Mouse (Mus musculus) lung, postnatal 10 days (tissue): ENCODE results near the gene Zbtb24.

ENCODE experiments used
- DNase-seq: peaks from one replicate; pipeline ENCODE4 v3.0.0; 2021

The Zbtb24 gene

GRCm38 (mm10) chr10:41470693-41471092 lies 20.5 kb downstream of the Zbtb24 start:
- DNase-seq: no peak

DNA sequence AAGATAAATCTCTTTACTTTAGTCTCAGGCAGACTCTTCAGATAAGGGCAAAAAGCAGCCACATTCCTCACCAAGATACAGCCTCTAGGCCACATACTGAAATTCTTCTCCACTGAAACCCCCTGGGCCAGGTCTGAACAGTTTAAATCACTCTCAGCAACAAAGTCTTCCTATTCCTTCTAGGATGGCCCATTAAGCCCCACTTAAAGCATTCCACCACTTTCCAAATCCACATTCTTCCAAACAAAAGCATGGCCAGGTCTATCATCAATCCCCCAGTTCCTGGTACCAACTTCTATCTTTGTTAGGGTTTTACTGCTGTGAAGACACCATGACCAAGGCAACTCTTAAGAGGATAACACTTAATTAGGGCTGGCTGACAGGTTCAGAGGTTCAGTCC lies 22.4 kb downstream of the Zbtb24 start:
- DNase-seq: no peak

DNA sequence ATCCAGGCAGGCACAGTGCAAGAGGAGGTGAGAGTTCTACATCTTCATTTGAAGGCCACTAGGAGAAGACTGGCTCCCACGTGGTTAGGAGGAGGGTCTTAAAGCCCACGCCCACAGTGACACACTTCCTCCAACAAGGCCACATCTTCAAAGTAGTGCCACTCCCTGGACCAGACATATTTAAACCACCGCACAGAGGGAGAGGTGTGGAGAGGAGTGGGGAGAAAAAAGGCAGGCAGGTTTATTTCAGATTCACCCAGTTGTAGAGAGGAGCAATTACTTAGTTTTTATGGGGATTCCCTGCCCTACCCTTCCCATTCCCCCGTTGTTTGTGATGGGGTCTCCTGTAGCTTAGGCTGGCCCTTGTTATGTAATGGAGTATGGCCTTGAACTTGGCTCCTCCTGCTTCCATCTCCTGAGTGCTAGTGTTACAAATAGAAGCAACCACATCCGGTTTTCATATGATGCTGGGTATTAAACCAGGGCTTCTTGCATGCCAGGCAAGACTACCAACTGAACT lies 22.8 kb downstream of the Zbtb24 start:
- no peak for DNase-seq

GRCm38 (mm10) chr10:41473782-41474468 lies 23.7 kb downstream of the Zbtb24 start:
- DNase-seq: peak; percentile 57

DNA sequence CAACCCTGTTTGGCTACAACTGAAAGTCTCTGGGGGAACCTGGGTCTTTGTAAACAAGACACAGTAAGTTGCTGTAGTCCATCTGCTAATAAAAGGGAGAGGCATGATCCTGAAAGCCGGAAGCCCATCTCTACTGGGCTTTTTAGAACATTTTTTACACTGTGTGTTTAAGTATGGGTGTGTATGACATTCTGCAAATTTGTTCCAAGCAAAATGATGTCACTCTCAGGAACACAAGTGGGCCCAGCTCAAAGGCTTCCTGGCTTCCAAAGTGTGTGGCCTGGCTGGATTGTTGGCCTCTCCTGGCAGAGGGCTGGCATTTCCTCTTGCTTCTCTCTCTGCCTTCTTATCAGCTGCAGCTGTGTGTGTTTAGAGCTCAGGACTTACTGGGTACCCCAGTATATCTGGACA lies 24.8 kb downstream of the Zbtb24 start:
- DNase-seq: peak; percentile 70

GRCm38 (mm10) chr10:41476171-41477017 lies 26.2 kb downstream of the Zbtb24 start, which contains the start of gene Mical1:
TSS of gene Mical1 (plus strand) at chr10:41476314.
- peak; percentile 81 for DNase-seq

DNA sequence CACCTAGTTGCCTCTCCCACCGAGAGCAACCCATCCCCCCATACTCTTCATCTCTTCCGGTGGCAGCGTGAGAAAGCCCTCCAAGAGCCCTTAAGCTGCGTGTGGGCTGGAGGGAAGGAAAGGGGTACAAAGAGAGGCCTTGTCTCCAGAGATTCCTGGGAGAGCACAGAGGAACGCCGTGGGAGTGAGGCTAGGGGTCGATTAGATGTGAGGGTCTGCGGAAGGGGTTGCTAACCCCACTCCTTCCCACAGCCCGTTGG lies 26.8 kb downstream of the Zbtb24 start:
- peak; percentile 50 for DNase-seq

DNA sequence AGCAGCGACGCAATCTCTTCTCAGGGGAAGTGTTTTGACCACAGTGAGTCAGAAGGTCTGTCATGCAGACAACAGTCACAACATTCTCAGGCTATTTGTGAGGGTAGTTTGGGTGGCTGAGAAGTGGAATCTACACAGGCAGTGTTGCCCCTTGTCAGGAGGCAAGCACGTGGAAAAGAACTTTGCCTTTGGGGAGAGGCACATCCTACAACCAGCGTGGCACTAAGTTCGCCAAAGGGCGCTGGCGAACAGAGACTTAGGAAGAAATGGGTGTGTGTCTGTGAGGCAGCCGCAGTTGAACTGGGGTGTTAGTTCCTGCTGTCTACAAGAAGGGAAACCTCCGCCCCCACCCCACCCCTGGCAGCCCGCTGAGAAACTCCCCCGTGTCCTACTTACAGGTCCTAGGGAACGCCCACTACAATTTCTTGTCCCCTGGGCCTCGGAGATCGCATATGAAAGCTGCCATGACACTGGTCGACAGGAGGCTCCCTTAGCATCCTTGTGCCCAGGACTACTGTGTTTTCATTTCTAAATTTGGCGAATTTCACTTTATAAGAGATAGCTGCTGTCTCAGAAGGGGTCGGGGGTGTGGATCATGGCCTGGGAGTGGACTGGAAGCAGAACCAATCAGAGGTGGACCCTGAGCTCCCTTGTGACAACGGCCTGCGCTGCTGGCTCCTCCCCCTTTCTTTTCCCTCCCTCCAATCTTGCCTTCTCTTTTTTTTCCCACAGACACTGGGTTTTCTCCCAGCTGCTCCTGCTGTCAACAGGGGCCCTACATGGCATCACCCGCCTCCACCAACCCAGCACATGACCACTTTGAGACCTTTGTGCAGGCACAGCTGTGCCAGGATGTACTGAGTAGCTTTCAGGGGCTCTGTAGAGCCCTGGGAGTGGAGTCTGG lies 27.3 kb downstream of the Zbtb24 start:
- peak; percentile 91 for DNase-seq

DNA sequence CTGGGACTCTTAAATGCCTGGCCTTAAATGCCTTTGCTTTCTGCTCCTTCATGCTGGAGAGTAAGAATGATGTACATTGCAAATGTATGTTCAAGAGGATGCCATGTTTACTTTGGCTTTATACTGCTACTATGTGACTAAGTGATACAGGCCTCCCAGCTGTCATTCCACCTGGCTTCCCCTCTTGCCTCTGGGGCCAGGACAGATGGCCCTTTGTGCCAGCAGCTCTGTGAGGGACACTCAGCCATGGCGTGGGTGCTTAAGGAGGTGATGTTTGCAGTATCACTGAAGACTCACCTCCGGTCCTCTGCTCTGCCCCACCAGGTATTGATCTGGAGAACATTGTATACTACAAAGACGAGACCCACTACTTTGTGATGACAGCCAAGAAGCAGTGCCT lies 29.8 kb downstream of the Zbtb24 start:
- DNase-seq: no peak

DNA sequence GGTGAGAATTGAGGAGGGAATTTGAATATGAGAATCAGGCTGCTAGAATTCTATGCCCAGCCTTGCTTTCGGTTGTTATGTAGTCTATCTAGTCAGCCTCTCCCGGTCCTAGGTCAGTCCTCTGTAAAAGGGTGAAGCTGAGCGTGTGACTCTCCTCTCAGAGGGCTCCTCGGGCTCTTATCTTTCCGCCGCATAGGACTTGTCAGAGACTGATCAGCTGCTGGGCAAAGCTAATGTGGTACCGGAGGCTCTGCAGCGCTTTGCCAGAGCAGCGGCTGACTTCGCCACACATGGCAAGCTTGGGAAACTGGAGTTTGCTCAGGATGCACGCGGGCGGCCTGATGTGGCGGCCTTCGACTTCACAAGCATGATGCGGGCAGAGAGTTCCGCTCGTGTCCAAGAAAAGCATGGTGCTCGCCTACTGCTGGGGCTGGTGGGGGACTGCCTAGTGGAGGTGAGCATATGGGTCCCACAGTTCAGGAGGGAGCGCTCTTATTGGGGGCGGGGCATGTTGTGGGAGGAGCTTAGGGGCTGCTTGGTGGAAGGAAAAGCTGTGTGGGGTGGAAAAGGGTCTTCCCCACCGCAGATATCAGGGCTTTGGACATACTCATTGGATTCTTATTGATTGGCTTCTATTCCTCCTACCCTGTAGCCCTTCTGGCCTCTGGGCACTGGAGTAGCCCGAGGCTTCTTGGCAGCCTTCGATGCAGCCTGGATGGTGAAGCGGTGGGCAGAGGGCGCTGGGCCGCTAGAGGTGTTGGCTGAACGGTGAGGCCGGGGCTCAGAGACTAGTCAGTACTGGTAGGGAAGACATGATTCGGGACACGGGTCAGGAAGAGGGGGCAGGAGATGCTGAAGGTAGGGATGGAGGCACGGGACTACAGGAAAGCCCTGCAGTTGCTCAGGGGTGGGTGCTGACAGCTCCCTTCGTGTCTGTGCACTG lies 31.0 kb downstream of the Zbtb24 start:
- no peak for DNase-seq

GRCm38 (mm10) chr10:41482446-41482845 lies 32.3 kb downstream of the Zbtb24 start:
- no peak for DNase-seq

GRCm38 (mm10) chr10:41485778-41486177 lies 35.6 kb downstream of the Zbtb24 start:
- no peak for DNase-seq

- DNase-seq: no peak
Measured at GRCm38 (mm10) chr10:41486506-41487170, 36.5 kb downstream of the Zbtb24 start.

- DNase-seq: no peak
Measured at GRCm38 (mm10) chr10:41488877-41489276, 38.7 kb downstream of the Zbtb24 start.

GRCm38 (mm10) chr10:41489294-41489693 lies 39.1 kb downstream of the Zbtb24 start:
- no peak for DNase-seq

DNA sequence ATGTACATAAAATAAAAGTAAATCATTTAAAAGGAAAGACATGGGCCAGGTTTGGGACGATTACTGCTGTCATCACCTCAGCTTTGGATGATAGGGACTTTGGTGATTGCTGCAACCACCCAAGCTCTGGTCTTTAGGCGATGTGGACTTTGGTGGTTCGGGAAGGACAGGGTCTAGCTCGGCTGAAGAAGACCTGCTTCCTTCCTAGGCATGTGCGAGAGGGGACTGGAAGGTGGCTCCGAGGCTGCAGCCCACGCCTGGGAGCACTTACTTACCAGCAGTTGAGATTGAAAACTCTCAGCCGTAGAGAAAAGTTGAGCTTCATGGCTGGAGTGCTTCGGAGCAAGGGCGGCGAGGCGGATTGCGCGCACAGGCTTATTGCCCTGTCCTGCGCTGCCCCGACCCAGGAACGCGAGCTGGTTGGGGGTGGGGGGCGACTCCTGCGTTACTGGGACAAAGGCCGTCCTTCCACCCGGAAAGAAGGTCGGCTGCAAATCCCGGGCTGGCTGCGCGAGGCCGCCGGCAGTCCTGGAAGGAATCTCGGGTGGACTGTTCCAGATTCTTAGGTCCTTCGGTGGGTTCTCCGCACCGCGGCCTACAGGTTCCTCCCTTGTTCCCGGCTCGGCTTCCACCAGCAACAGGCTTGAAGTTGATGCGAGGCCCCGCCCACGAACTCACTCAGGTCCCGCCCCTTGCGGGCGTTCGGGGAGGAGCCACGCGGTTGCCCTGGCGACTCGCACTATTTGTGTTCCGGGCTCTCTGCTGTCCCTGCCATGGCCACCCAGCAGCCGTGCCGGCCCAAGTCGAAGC lies 39.7 kb downstream of the Zbtb24 start, which contains the start of the genes Smpd2 and Ppil6:
TSS of gene Smpd2 (minus strand) at position 662 of the 810 bp plus-strand sequence.
TSS of gene Ppil6 (plus strand) at position 732 of the 810 bp plus-strand sequence.
- DNase-seq: peak; percentile 98

DNA sequence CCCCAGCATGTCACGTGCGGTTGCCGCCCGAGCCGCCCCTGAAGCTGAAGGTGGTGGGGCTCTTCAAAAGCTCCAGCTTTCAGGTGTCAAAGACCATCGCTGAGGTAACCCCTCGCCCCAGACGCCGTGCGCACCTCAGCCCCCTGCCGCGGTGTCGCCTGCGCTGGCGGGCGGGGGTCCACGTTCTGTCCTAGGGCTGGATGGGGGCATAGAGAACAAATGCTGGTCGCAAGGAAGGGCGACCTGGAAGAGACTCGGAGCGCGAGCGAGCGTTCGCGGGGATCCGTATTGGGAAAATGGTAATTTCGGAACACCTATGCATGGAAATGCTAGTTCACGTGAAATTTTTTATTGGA lies 40.3 kb downstream of the Zbtb24 start:
- DNase-seq: no peak

GRCm38 (mm10) chr10:41491111-41491510 lies 40.9 kb downstream of the Zbtb24 start:
- DNase-seq: no peak

- peak; percentile 69 for DNase-seq
Measured at GRCm38 (mm10) chr10:41500941-41501340, 50.8 kb downstream of the Zbtb24 start.

GRCm38 (mm10) chr10:41504996-41505395 lies 54.8 kb downstream of the Zbtb24 start:
- no peak for DNase-seq
